Mouse (Mus musculus) cortical plate, adult 2 months (tissue): ENCODE data around the gene Vps36.

Source experiments
- CTCF ChIP-seq: fragments of 200-500 bp; IDR thresholded peaks from 2 replicates; pipeline ENCODE4 v1.5.1; 2011; ENCODE audit warnings: mild to moderate bottlenecking, control low read depth, low read length; ENCODE audit not compliant: insufficient read depth; ENCODE audit errors: extremely low read depth
- POLR2A ChIP-seq: fragments of 200-500 bp; IDR thresholded peaks from 2 replicates; pipeline ENCODE4 v1.6.1; 2011; ENCODE audit warnings: mild to moderate bottlenecking, low read length, control low read depth; ENCODE audit not compliant: insufficient read depth; ENCODE audit errors: extremely low read depth

DNA sequence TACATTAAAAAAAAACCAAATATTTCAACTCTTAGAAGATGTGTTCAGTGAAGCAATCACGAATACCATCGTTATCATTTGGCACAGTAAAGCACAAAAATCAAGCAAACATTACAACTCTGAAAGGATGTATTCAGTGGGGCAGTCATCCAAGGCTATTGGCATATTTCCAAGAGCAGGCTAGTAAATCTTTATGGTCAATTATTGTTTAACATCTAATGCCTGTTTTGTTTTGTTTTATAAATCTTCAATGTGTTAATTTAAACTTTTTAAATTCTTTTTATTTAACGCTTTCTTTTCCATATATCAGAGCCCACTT lies 42.3 kb upstream of the Vps36 start:
- TF ChIP-seq CTCF (no peak), POLR2A (no peak)
